Mouse (Mus musculus) spleen, postnatal 36 days (tissue): ENCODE measurements around the gene Naxd.

ENCODE experiments used
- DNase-seq, 2 experiments: peaks; one replicate each; pipeline ENCODE4 v3.0.0; 2022; ENCODE audit warnings: low spot score in 2 of 2, mixed read lengths in 1 of 2

Gene Naxd

DNA sequence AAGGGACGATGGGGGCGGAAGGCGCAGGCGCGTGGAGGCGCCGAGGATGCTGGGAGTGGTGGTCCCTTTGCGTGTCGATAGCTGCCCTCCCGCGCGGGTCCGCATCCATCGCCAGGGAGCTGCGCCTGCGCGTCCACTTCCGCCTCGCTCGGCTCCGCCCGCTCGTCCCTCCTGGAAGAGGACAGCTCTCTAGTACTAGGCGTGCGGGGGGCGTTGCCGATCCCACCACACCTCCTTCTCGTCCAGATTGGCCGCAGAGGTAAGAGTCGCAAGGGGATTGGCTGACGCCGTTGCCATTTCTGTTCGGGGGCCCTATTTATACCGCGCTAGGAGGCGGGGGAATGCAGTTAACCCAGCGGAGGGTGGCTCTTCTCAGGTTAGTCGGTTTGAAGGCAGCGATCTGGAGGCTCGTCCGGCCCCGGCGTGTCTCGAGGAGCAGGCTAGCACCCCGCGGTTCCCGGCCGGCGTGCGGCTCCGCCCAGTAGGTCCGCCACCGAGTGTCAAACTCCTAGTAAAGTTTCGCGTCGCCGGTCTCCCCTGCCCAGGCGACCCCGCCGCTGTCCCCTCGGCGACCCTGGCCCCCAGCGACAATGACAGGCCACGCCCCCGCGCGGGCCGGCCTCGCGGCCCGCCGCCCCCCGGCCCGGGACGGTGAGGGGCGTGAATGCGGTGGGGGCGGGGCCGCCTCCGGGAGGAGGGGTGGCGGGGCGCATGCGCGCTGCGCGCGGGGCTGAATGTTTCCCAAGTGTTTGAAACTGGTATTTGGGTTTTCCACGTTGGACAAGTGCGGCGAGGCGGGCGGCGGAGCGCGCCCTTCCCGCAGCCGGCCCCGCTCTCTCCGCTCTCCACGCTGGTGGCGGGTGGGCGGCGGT, 58.6 kb downstream of the Naxd start:
- peak; percentile 99 for DNase-seq

DNA sequence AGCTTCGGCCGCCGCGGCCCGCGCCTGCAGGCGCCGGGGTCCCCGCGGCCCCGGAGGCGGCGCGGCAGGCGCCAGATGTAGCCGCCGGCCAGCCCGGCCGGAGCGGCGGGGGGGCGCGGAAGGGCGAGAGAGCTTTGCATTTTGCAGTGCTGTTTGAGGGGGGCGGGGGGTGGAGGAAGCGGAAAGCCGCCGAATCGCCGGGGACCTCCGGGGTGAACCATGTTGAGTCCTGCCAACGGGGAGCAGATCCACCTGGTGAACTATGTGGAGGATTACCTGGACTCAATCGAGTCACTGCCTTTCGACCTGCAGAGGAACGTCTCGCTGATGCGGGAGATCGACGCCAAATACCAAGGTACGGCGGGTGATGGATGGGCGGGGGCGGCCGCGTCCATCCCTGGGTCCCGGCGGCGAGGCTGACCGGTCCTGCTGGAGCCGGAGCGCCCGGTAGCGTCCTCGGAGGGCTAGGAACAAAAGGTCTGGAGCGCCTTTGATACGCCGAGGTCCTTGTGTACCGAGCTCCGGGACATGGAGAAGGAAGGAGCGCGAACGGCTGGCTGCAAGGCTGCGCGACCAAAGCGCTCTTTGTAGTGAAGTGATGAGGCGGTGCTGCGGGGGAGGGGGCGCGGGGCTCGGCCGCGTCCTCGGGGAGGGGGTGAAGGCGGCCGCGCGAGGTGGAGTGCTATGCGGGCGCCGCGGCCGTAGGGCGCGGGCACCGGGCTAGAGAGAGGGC, 59.6 kb downstream of the Naxd start:
- peak; percentile 63 for DNase-seq

DNA sequence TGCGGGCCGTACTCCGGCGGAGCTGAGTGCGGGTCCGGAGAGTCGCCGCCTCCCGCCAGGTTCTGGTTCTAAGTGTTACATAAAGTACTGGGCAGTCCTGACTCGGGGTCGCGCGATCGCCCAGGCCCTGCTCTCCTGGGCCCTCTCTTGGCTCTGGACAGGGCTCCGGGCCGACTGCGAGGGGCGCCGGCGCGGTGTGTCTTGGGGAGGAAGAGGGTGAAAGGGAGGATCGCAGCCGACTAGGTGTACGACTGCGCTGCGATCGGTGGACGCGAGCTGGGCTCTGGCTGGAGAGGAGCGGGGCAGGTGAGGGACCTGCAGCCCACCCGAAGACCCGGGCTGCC, 60.1 kb downstream of the Naxd start:
- DNase-seq: no peak

DNA sequence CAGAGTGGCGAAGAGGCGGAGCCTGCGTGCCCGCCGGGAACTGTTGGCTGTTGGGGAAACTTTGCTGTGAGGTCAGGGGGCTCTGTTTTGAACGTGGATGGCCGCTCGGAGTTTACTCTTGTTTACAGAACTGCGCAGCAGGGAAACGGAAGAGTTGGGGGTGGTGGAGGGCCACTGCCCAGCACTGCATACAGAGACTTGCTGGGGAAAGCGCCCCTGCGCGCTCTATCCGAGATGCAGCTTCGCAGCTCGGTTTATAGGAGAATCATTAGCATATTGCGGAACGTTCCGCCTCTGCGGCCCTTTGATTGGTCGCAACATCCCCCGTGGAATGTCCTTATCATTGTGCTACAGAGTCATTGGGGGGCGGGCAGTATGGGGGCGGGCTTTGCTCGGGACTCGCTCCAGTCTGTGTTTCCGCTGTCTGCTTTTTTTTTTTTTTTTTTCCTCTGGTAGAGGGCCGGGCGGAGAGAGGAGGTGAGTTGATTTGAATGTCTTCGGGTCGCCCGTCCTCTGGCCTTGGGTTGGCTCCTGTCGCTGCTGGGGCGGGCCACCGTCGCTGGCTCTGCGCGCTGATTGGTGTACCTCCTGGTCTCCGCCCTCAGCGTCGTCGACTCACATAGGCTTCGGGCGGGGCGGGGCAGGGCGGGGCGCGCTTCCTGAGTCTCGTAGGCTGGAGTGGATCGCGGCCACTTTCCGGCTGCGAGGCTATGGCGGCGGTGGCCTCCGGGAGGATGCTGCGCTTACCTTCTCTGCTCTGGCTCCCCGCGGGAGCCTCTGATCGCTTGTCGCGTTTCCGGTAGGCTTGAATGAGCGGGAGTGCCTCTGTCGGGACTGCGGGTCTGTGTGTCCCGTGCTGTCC, 60.7 kb downstream of the Naxd start:
- DNase-seq: peak; percentile 97 to 98

DNA sequence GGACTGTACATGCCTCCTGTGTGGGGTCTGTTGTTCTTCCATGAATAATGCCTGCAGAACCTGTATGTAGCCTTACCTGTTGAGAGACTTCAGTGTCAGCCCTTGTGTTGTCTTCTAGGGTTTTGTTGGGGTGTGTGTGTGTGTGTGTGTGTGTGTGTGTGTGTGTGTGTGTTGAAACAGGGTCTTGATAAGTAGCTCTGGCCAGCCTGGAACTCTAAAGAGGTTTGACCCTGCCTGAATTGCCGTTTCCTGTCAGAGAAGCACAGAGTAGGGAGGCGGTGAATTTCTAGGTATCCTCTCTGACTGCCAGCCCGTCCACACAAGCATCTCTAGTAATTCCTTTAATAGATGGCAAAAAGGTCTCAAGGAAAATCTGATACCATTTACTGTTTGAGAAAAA, 62.2 kb downstream of the Naxd start:
- no peak for DNase-seq

DNA sequence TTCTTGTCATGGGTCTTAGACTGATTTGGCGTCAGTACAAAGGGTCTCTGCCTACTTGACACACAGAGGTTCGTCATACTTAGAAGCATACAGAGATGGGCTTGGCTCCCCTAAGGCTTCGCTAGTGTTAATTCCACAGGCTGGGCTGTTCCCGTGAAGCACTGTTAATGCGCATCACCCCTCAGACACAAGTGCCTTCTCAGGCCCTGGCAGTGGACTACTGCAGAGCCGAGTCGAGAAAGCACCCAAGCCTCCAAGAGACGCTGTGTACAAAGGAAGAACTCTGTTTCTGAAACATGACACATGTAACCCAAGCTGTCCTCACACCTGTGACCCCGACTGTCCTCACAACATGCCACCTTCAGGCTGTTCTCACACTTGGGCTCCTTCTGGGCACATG, 62.9 kb downstream of the Naxd start:
- DNase-seq: no peak

DNA sequence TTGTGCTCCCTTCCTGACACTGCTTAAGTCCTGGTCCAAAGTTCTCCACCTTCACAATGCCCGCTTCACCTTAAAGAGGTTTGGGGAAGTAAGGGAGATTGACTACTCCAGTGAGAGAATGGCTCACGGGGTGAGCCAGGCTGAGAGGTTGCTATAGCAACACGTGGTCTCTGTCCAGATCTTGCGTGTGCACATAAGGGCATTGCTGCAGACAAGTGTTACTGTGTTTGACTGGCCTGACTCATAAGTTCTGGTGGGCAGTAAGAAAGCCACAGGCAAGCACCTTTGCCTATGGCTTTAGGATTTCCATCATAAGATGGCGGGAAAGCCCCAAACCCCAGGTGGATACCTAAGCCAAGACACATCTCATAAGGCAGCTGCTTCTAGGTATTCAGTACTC, 66.9 kb downstream of the Naxd start:
- no peak for DNase-seq
